Mouse (Mus musculus): ENCODE results near the gene Usp12.

DNA sequence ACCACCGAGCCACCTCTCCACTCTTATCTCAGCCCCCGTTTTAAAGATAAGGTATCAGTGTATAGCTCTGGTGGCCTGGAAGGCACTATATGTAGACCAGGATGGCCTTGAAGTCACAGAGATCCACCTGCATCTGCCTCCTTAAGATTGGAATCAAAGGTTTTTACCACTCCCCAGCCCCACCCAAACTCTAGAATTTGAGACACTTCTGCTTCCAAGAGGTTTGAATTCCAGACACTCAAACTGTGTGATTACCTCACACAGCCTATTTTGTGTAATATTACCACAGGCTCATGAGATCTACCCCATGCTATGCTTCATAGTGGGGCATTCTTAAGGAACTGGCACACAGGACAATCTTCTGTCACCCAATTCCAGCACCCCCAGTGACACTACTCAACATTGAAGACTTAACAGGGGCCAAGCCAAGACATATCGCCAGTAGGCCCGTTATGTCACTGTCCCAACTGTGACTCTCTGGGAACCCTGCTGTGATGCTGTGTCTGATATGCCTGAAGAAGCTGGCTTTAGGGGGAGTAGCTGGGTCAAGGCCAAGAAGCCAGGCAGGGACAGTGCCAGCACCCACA is 95.3 kb downstream of the Usp12 start:
- TF ChIP-seq CTCF (IDR thresholded peaks at IDR 0.05; ENCODE audit: extremely low read depth, insufficient read length, insufficient replicate concordance, low read depth, low read length) = no peak
- TF ChIP-seq POLR2A (IDR thresholded peaks at IDR 0.05; ENCODE audit: low read depth, low read length) = no peak
